Mouse (Mus musculus): ENCODE measurements at regions not wholly inside any gene's neighbourhood (a gene's known extent, or its start where the extent isn't known, plus 50 kb on each side); places are given as distances from the start of the nearest gene placed in this dataset.

DNA sequence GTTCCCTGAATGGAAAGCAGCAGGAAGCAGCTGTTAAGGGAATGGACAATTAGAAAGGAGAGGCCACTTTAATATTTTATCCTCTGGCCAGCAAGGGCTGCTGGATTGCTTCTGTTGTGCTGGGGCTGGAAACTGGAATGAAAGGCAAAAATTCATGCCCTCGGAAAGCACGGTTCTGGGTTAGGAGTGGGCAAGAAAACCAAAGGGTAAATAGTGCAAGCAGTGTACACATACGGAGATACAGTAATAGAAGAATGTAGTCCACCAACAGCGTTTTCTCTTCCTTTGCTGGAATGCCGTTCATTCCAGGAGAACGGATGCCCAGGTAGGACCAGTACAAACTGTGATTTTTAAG lies 50.8 kb upstream of the Zfr start:
- no peak for DNase-seq (ENCODE audit: low spot score in 2 of 2)

- DNase-seq (ENCODE audit: low spot score in 2 of 2) = peak; percentile 17 to 56
Measured at GRCm38 (mm10) chr15:12066176-12066856, 51.3 kb upstream of the Zfr start.

DNA sequence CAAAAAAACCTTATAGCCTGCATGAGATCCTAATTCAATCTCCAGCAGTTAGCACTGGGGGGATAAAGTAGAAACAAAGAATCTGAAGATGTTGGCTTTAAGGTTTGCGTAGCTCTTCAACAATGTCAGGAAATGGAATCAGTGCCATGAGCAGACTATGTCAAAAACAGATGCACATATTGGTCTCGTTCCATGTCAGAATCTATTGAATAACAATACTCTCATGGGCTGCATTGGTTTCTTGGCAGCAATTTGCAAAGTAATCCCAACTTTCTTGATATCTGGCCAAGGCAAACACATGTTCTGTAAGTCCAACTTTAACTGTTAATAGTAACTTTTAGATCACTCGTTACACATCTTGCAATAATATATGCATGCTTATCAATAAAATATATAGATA lies 58.1 kb upstream of the Sub1 start:
- no peak for DNase-seq (ENCODE audit: low spot score in 2 of 2)

GRCm38 (mm10) chr15:12053610-12054009 lies 56.8 kb upstream of the Sub1 start:
- DNase-seq (ENCODE audit: low spot score in 2 of 2) = no peak

- no peak for DNase-seq (ENCODE audit: low spot score in 2 of 2)
Measured at GRCm38 (mm10) chr15:12048965-12049364, 52.2 kb upstream of the Sub1 start.

GRCm38 (mm10) chr15:12048214-12048507 lies 51.4 kb upstream of the Sub1 start:
- no peak for DNase-seq (ENCODE audit: low spot score in 2 of 2)

- no peak for DNase-seq (ENCODE audit: low spot score in 2 of 2)
Measured at GRCm38 (mm10) chr15:12047349-12048213, 50.8 kb upstream of the Sub1 start.

All from adrenal gland, adult 18-20 months (tissue).